Mouse (Mus musculus): ENCODE results near the gene Nrn1. TPM values are rescaled to one million over a fixed set of nuclear protein-coding genes. Genes with fewer than 3 reads are reported as not detected.

Gene Nrn1
- polyA plus RNA-seq, 1 experiment from 2014 or later: 2.3 TPM

DNA sequence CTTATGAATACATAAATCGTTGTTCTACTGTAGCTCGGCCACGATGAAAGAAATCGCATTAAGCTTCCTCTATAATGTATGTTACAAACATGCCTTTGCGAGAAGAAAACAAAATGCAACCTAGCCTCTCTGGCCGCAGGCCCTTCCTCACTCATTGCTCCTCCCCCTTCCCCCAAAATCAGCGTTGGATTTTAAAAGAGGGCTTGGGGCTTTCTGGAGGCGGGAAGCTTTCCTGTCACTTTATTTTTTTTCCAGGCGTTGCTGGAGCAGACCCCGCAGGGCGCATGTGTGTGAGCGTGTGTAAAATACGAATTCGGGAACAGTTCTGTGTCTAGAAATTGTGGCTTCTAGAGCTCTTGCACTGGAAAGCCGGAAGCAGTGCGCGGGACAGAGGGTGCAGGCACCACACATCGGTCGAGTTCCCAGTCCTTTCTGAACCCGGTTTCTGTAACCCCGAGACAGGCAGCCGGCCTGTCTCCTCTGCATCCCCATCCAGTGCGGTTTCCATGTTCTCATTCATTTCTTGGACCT lies 2.9 kb downstream of the Nrn1 start:
- no peak for ATAC-seq (replicated peaks; ENCODE audit: insufficient number of reproducible peaks, insufficient read depth, low FRiP score, low read depth)

GRCm38 (mm10) chr13:36731016-36731930 lies 3.7 kb downstream of the Nrn1 start:
- Histone ChIP-seq H3K27me3 (peaks cover 93% of the 10 kb centered on the region), H3K27ac (no peak overlapping the region), H3K36me3 (no peaks in the 10 kb centered on the region), H3K9ac (0 out of 2 replicates have a peak overlapping the region, but pooled peaks have one; percentile 12), H3K4me1 (replicated peaks) (peaks cover 49% of the 10 kb centered on the region), H3K4me2 (peak overlapping the region; percentile 73), H3K9me3 (replicated peaks) (no peaks in the 10 kb centered on the region), H3K4me3 (peak overlapping the region; percentile 47)
- no peak for ATAC-seq (replicated peaks; ENCODE audit: insufficient number of reproducible peaks, insufficient read depth, low FRiP score, low read depth)
- WGBS: 7% methylated on average over 34 of the region's 34 CpGs

More for the DNA sequence above, 2.9 kb downstream of the Nrn1 start:
- no peak overlapping the region for H3K27ac ChIP-seq
- H3K9me3 ChIP-seq (replicated peaks): no peaks in the 10 kb centered on the region
- H3K9ac ChIP-seq: peak overlapping the region; percentile 12; the same call in 1 of the 2 replicates
- no peaks in the 10 kb centered on the region for H3K36me3 ChIP-seq
- WGBS: 1% methylated on average over 23 of the region's 23 CpGs
- peaks cover 86% of the 10 kb centered on the region for H3K27me3 ChIP-seq
- H3K4me2 ChIP-seq: peak overlapping the region; percentile 73
- peaks cover 46% of the 10 kb centered on the region for H3K4me1 ChIP-seq (replicated peaks)
- peak overlapping the region; percentile 47 for H3K4me3 ChIP-seq

GRCm38 (mm10) chr13:36730341-36730761 lies 4.6 kb downstream of the Nrn1 start:
- Histone ChIP-seq H3K4me1 (replicated peaks) (peaks cover 40% of the 10 kb centered on the region), H3K36me3 (no peaks in the 10 kb centered on the region), H3K27ac (no peak overlapping the region), H3K9me3 (replicated peaks) (no peaks in the 10 kb centered on the region), H3K4me2 (no peak overlapping the region), H3K27me3 (peaks cover 95% of the 10 kb centered on the region), H3K4me3 (no peak overlapping the region), H3K9ac (no peak overlapping the region)
- ATAC-seq (replicated peaks; ENCODE audit: insufficient number of reproducible peaks, insufficient read depth, low FRiP score, low read depth): no peak
- WGBS: 31% methylated on average over 14 of the region's 14 CpGs

DNA sequence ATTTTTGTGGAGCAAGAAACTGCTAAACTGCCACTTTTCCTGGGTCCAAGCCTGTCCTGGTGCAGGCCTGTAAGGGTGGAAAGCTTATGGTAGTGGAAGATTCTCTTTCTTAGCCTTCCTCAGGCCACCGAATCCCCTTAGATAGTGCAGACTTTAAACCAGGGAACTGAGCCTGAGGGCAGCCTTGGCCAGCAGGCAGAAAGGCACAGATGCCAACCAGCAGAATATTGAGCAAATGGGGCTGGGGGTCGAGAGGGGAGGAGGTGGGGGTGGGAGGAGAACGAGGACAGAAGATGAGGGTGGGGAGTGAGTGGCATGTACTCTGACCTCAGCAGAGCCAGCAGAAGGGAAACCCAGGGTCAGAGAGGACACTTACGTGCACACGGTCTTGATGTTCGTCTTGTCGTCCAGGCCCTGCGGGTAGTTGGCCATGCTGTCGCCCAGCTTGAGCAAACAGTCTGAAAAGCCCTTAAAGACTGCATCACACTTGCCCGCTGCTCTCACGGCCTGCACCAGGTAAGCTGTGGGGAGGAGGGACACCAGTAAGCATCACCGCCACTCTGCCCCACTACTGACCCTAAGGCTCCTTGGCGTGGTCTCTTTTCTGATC lies 5.1 kb downstream of the Nrn1 start:
- no peak overlapping the region for H3K4me2 ChIP-seq
- no peak overlapping the region for H3K9ac ChIP-seq
- no peak overlapping the region for H3K27ac ChIP-seq
- peaks cover 95% of the 10 kb centered on the region for H3K27me3 ChIP-seq
- 25% methylated on average over 13 of the region's 13 CpGs for WGBS
- no peak overlapping the region for H3K4me3 ChIP-seq
- H3K9me3 ChIP-seq (replicated peaks): no peaks in the 10 kb centered on the region
- ATAC-seq (replicated peaks; ENCODE audit: insufficient number of reproducible peaks, insufficient read depth, low FRiP score, low read depth): no peak
- no peaks in the 10 kb centered on the region for H3K36me3 ChIP-seq
- H3K4me1 ChIP-seq (replicated peaks): peaks cover 38% of the 10 kb centered on the region

DNA sequence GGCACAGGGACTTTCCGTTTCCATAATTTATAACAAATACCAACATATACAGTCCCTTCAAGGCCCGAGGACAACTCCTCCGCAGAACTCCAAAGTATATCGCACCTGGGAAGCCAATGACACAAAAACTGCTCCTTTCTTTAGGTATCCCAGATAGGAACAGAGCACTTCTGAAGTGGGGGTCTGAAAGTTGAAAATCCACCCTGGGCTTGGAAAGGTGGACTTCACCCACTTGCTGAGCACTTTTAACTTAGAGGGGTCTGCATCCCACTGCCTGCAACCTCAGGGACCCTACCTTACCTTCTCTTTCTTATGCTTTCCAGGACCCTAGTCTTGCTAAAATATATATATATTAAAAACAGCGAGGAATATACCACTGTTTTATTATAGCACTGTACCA lies 6.4 kb downstream of the Nrn1 start:
- peaks cover 95% of the 10 kb centered on the region for H3K27me3 ChIP-seq
- H3K4me3 ChIP-seq: no peak overlapping the region
- 17% methylated on average over 5 of the region's 5 CpGs for WGBS
- H3K27ac ChIP-seq: no peak overlapping the region
- ATAC-seq (replicated peaks; ENCODE audit: insufficient number of reproducible peaks, insufficient read depth, low FRiP score, low read depth): no peak
- H3K4me2 ChIP-seq: no peak overlapping the region
- no peaks in the 10 kb centered on the region for H3K9me3 ChIP-seq (replicated peaks)
- H3K36me3 ChIP-seq: no peaks in the 10 kb centered on the region
- peaks cover 39% of the 10 kb centered on the region for H3K4me1 ChIP-seq (replicated peaks)
- H3K9ac ChIP-seq: no peak overlapping the region

GRCm38 (mm10) chr13:36727779-36728470 lies 7.0 kb downstream of the Nrn1 start:
- no peak for ATAC-seq (replicated peaks; ENCODE audit: insufficient number of reproducible peaks, insufficient read depth, low FRiP score, low read depth)
- Histone ChIP-seq H3K36me3 (no peaks in the 10 kb centered on the region), H3K9me3 (replicated peaks) (no peaks in the 10 kb centered on the region), H3K4me3 (peak overlapping the region; percentile 44), H3K9ac (no peak overlapping the region), H3K27me3 (peaks cover 95% of the 10 kb centered on the region), H3K4me2 (peak overlapping the region; percentile 67), H3K4me1 (replicated peaks) (peaks cover 39% of the 10 kb centered on the region), H3K27ac (no peak overlapping the region)
- 4% methylated on average over 21 of the region's 23 CpGs for WGBS

DNA sequence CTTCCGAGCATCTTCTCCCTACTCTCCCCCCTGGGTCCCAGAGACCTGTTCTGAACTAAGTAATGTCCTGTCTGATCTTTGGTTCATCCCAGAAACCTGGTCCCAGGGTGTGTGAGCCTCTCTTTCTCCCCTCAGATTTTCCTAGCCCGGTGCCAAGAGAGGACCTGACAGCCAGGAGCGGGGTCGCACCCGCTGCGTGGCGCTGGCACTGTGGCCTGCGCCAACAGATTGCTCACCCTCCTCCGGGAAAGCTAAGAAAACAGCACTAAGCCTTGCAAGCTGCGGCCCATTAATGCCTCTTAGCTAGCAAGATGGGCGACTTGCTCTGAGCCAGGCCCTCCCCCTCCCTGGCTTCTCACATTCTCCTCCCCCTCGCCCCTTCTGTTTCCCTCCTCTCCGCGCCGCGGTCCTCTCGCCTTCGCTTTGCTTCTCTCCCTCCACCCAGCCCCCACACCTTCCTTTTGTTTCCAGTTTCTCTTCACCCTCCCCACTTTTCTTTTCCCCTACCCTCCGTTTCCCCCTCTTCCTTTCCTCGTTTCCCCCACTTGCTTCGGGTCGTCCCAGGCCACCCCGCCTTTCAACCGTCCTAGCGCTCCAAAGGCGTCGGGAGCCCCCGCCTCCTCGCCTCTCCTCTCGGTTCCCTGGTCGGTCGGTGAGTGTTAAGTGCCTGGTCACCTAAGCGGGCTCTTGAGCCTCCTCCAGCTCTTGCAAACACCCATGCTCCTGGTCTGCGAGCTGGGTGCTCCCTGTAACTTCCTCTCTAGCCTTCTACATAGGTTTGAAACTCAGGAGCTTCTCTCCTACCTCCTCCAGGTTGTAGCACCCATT lies 7.8 kb downstream of the Nrn1 start:
- H3K36me3 ChIP-seq: no peaks in the 10 kb centered on the region
- H3K4me2 ChIP-seq: peak overlapping the region; percentile 67
- peak overlapping the region; percentile 29; the same call in 1 of the 2 replicates for H3K9ac ChIP-seq
- peak overlapping the region; percentile 44 for H3K4me3 ChIP-seq
- H3K9me3 ChIP-seq (replicated peaks): no peaks in the 10 kb centered on the region
- 2% methylated on average over 34 of the region's 34 CpGs for WGBS
- ATAC-seq (replicated peaks; ENCODE audit: insufficient number of reproducible peaks, insufficient read depth, low FRiP score, low read depth): no peak
- H3K4me1 ChIP-seq (replicated peaks): peaks cover 37% of the 10 kb centered on the region
- no peak overlapping the region for H3K27ac ChIP-seq
- peaks cover 95% of the 10 kb centered on the region for H3K27me3 ChIP-seq

DNA sequence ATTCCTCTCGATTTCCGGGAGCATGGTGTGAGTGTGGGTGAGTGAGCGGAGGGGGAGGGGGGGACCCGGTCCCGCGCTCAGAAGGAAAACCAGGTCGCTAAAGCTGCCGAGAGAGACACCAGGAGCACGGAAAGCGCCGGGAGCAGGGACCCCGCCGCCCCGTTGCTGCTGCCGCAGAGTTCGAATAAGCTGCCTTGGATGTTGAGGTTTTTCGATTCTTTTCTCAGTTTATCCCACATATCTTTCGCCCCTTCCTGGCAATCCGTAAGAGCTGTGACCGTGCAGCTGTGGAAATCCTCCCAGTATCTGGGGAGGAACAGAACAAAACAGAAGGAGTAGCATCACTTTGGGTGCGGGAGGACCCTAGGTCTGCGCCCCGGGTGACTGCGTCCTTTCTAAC lies 8.4 kb downstream of the Nrn1 start:
- Histone ChIP-seq H3K9ac (no peak overlapping the region), H3K27me3 (peaks cover 96% of the 10 kb centered on the region), H3K4me3 (peak overlapping the region; percentile 44), H3K27ac (no peak overlapping the region), H3K9me3 (replicated peaks) (no peaks in the 10 kb centered on the region), H3K36me3 (no peaks in the 10 kb centered on the region), H3K4me2 (peak overlapping the region; percentile 67), H3K4me1 (replicated peaks) (peaks cover 31% of the 10 kb centered on the region)
- WGBS: 3% methylated on average over 24 of the region's 24 CpGs
- no peak for ATAC-seq (replicated peaks; ENCODE audit: insufficient number of reproducible peaks, insufficient read depth, low FRiP score, low read depth)

GRCm38 (mm10) chr13:36725881-36726280 lies 9.1 kb downstream of the Nrn1 start:
- Histone ChIP-seq H3K27ac (no peak overlapping the region), H3K4me1 (replicated peaks) (peaks cover 27% of the 10 kb centered on the region), H3K27me3 (peaks cover 96% of the 10 kb centered on the region), H3K4me3 (no peak overlapping the region), H3K4me2 (no peak overlapping the region), H3K9ac (no peak overlapping the region), H3K36me3 (no peaks in the 10 kb centered on the region), H3K9me3 (replicated peaks) (no peaks in the 10 kb centered on the region)
- ATAC-seq (replicated peaks; ENCODE audit: insufficient number of reproducible peaks, insufficient read depth, low FRiP score, low read depth): no peak
- 7% methylated on average over 8 of the region's 8 CpGs for WGBS

DNA sequence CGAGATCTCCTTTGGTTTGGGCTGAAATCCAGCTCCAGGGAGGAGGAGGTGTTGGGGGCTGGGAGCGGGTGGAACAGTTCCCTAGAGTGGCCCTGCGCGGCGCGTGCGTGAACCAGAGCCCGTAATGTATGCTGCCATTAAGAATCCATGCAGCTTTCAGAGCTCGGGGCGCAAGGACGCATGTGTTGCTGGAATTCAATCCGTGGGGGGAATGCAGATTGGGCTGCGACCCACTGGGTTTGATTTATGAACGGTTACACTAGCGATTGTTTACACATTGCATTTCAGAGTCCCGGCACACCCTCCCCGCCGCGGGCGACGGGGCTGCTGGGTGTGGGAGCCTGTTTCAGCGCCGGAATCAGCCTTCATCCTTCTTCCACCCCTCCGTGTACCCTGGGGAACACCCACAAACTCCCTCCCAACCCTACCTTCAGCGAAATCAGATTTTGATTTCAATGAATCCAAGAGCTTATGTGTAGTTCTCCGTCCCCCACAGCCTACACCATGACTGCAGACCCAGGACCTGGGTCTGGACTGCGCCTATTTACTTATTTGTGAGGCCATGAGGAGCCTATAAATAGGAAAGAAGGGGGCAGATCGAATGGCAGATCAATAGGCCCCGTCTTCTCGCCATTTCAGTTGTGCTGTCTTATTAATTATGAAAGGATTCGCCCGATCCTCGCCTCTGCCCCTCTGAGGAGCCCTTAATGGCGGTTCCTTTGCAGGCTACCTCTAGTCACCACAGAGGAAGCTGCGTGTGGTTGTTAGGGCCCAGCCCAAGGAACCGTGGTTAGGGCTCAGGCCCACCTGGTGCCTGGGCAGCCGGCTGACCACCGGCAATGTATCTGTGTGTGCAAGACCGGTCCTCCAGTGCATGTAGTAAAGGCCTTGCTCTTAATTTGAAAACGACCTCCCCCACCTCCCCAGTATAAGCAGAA lies 10.1 kb downstream of the Nrn1 start:
- H3K4me2 ChIP-seq: peak overlapping the region; percentile 57
- H3K9me3 ChIP-seq (replicated peaks): no peaks in the 10 kb centered on the region
- H3K27me3 ChIP-seq: peaks cover 94% of the 10 kb centered on the region
- no peak overlapping the region for H3K9ac ChIP-seq
- H3K36me3 ChIP-seq: no peaks in the 10 kb centered on the region
- peaks cover 27% of the 10 kb centered on the region for H3K4me1 ChIP-seq (replicated peaks)
- no peak overlapping the region for H3K27ac ChIP-seq
- ATAC-seq (replicated peaks; ENCODE audit: insufficient number of reproducible peaks, insufficient read depth, low FRiP score, low read depth): no peak
- WGBS: 4% methylated on average over 40 of the region's 40 CpGs
- H3K4me3 ChIP-seq: peak overlapping the region; percentile 34
